Mouse (Mus musculus): ENCODE measurements at regions not wholly inside any gene's neighbourhood (a gene's known extent, or its start where the extent isn't known, plus 50 kb on each side); places are given as distances from the start of the nearest gene placed in this dataset.

DNA sequence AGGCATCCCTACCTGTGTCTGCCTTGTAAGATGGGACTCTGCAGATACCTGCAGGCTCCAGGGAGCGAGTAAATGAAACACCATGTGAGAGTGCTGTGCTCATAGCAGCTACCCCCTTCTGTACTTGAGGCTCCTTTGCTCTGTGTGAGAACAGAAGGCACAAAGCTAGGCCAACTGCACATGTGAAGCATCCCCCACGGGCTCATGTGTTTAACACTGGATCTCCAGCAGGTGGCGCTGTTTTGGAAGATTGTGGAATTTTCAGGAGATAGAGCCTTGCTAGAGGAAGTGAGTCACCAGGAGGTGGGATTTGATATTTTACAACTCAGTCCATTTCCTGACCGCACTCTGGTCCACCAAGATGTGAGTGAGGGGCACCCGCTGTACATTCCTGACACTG is 54.0 kb upstream of the Habp2 start:
- TF ChIP-seq CTCF (IDR thresholded peaks at IDR 0.05; ENCODE audit: low read depth) (peak; percentile 54), EP300 (IDR thresholded peaks at IDR 0.05; ENCODE audit: low read depth) (no peak)
